Mouse (Mus musculus): ENCODE results near the gene Pnliprp1.

The Pnliprp1 gene

GRCm38 (mm10) chr19:58781566-58781965 is 52.9 kb downstream of the Pnliprp1 start:
- DNase-seq (ENCODE audit: low spot score in 2 of 2), result no peak

- no peak for DNase-seq (ENCODE audit: low spot score in 2 of 2)
Measured at GRCm38 (mm10) chr19:58783938-58784337, 55.3 kb downstream of the Pnliprp1 start.

GRCm38 (mm10) chr19:58789194-58789593 is 60.5 kb downstream of the Pnliprp1 start:
- no peak for DNase-seq (ENCODE audit: low spot score in 2 of 2)
